Mouse (Mus musculus) adrenal gland, adult (tissue): ENCODE data around the gene Cotl1.
A peak's percentile ranks its signal among the peaks of the same experiment; 100 is the strongest.

ENCODE experiments used
- DNase-seq, 2 experiments: peaks; one replicate each; pipeline ENCODE4 v3.0.0; 2022 to 2023; ENCODE audit warnings: low spot score in 1 of 2; ENCODE audit not compliant: inconsistent age in 2 of 2

Gene Cotl1

DNA sequence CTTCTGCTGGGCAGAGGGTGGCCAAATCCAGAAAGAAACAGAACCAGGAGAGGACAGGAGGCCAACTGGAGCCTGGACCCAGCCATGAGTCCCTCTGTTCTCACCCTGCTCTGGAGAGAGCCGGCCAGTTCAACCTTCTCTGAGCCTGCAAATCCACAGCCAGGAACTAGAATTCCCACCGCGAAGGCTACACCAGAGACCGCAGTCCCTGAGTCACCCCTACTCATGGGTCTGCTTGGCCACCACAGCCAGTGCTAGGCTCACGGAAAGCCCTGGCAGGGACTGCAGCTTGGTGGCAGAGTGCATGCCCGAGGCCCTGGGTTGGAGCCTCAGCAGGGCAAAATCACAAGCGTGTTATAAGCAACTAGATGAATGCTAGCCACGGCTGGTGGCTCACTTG is 20.4 kb downstream of the Cotl1 start:
- DNase-seq = no peak

DNA sequence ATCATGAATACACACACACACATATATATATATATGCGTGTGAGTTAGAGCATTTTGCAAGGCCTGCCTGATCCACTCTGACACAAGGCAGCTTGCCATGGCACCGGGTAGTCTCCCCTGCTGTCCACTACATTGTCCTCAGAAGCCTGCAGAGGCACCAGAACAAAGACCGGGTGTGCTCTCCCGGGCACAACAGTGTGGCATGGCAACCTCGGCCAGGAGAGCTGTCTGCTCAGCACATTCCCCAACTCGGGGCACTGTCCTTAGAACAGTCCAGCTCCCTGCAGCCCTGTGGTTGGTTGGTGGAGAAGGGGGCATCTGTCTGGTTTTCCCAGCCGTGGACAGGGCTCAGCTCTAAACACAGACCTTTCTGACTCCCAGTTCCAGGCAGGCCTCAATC is 21.0 kb downstream of the Cotl1 start:
- DNase-seq = no peak

DNA sequence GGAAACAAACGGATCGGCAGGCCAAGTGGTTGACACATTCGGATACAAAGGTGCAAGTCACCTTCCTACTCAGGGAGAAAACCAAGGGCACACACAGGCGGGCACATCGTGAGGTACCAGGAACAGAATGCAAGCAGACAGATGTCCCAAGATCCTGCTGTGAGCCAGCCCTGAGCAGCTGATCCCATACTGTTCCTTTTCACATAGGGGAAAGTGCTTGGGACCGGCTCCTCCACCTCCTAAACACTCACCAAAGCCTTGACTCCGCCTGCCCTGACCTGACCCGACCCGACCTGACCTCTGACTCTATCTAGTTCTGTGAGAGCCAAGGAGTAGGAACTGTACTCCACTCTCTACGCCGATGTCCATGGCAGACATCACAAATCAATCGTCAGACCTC is 22.9 kb downstream of the Cotl1 start:
- DNase-seq = no peak

DNA sequence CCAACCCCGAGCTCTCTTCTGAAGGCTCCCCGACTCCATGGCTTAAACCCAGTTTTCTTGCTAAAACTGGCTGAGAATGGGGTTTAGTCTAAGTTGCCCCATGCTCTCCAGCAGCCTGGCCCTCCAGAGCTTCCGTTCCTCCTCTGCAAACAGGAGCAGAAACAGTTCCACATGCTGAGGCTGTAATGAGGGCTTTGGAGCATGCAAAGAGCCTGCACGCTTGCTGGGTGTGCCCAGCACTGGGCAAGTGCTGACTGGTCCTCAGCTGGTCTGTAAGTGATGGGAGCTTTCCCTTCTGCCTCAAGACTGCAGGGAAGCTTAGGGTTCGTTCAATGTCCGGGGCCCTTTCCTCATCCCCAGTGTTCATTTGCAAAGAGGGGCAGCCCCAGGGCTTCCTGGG is 24.1 kb downstream of the Cotl1 start:
- no peak for DNase-seq

DNA sequence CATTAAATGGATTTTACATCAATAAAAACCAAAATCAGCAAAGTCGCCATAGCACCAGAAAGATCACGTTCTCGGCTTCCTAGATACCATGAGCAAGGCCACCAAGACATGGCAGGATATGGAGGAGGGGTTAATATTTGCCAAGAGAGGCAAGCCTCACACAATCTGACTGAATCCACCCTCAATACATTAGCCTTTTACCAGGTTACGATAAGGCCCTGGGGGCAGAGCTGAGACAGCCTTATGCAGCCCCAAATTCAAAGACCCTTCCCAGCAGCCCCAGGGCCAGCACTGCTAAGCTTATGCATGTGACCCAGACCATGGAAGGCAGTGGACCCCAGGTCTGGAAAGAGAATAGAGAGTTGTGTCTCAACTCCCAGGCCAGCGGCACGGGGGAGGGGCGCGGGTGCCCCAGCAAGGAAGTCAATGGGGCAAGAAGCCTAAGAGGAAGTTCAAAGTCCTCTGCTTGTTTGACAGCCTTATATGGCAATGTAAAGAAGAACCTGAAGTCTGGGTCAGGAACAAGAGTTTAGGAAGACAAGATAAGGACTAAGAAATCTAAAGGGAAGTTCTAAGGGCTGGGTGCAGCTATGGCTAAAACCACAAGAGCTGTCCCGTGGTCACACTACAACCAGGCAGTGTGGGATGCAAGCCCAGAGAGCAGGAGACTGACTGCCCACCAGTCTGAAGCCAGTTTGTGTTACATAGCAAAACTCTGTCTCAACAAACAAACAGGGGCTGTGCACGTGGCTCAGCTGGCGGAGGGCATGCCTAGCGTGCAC is 27.5 kb downstream of the Cotl1 start:
- DNase-seq = no peak

DNA sequence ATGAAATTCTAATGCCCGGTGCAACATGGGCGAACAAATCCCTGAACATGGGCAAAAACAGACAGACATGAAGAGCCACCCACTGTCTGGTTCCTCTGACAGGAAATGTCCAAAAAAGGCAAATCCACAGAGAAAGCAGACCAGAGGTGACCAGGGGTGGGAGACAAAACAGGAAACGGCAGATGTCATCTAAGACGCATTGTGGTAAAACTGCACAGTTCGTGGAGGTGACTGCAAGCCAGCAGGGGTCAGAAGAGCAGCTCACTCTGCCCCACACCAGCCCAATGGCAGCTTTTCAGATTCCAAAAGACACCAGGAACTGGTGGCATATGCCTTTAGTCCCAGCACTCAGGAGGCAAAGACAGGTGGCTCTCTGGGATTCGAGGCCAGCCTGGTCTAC is 28.4 kb downstream of the Cotl1 start:
- no peak for DNase-seq

DNA sequence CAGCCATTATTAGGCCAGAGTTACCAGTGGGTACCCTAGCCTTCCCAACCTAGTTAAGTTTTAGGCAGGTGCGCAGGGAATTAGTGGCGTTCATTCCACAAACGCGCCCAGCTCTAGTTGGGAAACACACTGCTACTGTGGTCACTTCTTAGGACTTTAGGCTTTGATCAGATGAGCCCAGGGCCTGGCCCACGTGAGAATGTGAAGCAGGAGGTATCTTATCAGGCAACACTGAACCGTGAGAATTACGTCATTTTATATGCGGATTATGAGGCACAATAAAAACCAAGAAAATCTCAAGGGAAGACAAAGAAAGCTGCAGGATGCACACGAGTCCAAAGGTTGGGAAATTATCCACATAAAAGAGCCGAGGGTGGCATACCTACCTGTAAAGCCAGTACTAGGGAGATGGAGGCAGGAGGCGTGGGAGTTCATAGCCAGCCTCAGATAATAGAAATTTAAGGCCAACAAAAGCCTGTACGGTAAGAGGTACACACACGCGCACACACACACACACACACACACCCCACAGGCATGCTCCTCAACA is 29.3 kb downstream of the Cotl1 start:
- no peak for DNase-seq

DNA sequence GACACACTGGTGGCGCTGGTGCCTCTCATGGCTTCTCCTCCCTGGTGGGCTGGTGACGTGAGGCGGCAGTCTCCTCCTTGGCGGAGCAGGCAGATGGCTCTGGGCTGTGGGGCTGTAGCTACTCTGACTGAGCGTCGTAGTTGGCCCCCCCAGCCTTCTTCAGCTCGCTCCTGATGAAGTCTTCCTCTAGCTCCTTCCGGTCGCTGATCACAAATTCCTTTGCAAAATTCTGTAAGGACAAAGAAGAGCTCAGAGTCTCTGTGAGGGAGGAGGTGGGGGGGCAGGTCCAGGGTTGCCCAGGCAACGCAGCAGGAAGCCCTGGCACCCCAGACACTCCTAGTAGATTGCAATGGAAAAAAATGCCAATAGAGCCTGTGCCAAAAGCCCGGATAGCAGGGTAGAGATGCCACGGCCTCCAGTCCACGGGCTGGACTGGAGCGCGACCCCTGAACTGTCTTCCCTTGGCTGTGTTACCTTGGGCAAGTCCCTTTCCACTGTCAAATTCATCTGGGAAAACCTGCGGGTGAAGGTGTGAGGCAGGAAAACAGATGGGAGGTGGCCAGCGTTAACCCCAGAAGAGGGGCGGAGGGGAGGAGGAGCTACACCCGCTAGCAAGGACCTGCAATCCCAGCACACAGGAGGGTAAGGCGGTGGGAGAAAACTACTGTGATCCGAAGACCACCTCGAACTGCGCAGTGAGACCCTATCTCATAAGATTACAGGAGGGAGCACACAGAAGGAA is 30.0 kb downstream of the Cotl1 start:
- DNase-seq = no peak

DNA sequence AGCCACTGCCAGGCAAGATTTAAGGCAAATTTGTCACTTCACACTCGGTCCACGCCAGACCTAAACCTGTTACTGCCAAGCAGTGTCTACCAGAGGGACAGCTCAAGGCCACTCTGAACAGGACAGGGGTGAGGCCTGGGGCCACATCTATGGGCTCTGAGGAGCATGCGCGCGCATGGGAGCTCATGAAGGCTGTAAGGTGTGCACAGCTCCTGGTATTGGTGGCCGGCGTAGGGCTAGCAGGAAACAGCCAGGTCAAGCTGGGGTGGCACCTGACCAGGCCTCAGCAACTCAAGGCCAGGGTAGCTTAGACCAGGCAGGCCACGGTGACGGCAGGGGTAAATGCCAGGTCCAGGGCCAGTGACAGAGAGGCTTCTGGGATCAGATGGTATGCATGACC is 30.7 kb downstream of the Cotl1 start:
- DNase-seq = peak in 1 of 2 experiments; percentile 67

DNA sequence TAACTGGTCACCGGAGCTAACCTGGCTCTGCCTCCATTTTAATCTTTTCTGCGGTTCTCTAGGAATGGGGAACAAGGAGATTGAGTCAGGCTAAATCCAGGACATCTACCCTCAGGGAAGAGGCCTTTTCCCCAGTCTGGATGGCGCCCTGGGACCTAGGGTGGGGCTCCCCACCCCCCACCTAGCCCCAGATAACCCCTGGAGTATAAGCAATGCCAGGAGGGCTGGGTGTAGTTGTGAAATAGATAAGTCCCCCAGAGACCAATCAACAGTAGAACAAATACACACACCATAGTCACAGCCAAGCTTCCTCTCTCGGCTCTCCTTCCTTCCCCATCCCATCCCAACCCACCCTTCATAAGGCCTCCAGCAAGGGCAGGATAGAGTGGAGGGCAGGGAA is 32.7 kb downstream of the Cotl1 start:
- DNase-seq = no peak

DNA sequence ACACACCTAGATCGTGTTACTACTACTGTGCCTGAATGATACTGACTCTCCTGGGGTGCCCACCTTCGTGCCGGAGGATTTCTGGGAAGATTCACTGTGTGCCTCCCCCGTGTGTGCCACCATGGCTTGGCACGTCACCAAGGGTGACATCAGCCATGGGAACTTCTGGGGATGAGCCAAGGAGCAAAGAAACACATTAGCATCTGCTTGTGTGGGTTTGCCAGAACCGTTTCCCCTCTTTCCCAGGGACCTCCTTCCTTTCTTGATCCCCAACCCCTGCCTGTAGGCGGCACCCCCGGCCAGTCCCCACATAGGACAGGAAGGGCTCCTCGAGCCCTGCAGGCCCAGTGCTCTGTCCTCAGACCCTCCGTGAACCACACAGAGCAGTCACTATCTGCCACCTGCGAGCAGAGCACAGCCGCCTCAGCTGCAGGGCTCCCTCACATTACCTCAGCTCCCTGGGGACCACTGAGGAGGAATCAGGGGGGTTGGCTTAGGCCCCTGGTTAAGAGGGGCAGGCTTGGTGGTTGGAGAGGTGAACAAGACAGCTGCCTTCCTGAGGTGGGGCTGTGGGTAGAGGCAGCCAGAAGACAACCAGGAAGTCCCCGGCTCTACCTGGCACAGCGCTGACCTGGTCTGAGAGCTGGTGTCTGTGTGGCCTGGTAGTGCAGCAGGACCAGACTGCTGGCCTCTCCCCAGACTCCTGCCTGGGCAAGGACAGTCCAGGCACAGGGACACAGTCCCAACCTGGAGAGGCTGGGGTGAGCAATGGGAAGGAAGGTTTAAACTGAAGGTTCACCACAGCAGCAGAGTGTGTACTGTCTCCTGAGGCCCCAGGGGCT is 33.7 kb downstream of the Cotl1 start:
- DNase-seq = peak; percentile 83 to 87

DNA sequence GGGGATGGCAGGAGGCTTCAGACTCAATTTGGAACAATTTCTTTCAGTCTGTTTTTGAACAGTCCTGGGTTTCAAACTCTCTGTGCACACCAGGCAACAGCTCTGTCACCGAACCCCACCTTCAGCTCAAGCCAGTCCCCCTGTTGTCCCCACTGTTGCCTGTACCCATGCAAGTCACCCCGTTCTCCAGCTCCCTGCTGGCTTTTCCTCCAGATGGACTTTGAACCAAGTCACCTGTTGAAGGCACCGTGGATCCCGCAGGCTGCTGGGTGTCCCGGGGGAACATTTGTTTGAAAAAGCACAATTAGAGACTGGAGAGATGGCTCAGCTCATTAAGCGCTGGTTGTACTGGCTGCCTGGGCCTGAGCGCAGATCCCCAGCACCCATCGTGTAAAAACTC is 35.1 kb downstream of the Cotl1 start:
- no peak for DNase-seq

DNA sequence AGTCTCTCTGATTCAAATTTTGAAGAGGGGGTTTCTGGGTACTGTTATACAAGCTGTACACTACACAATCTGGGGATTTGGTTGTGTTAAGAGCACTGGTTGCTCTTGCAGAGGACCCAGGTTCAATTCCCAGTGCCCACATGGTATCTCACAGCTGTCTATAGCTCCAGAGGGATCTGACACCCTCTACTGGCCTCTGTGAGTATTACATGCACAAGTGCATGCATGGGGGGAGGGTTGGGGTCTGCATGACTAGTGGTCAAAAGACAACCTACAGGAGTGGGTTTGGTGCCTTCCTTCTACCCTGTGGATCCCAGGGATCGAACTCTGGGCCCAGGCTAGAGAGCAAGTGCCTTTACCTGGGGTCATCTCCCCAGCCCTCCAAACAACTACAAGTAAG is 37.8 kb downstream of the Cotl1 start:
- no peak for DNase-seq

DNA sequence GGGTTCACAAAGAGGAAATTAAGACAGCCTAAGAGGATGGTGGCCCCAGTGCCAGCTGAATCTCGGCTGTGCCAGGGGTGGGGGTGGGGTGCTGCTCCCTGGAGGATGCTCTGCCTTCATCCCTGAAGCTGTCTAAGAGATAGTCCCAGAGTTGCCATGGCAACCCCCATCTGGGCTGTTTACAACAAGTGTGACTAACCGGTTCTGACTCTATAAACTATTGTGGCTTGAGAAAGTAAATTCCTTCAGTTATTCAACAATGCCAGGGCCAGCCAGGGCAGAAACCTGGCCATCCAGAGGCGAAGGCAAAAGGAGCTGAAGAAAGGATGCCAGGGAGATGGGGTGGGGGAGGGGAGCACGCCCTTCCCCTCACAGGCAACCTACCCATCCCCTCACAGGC is 39.2 kb downstream of the Cotl1 start:
- no peak for DNase-seq

DNA sequence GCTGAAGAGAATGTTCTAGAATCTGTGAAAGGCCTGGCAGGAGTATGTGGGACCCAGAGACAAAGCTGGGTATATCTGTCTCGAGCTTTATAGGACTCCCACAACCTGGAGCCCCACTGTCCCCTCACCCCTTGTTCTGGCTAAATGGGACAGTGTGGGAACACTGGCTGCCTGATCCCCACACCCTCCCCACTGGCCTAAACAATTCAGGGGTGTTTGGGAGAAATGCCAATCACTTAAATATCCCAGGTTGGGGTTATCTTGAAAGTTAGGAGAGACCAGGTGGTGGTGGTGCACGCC is 41.4 kb downstream of the Cotl1 start:
- no peak for DNase-seq

DNA sequence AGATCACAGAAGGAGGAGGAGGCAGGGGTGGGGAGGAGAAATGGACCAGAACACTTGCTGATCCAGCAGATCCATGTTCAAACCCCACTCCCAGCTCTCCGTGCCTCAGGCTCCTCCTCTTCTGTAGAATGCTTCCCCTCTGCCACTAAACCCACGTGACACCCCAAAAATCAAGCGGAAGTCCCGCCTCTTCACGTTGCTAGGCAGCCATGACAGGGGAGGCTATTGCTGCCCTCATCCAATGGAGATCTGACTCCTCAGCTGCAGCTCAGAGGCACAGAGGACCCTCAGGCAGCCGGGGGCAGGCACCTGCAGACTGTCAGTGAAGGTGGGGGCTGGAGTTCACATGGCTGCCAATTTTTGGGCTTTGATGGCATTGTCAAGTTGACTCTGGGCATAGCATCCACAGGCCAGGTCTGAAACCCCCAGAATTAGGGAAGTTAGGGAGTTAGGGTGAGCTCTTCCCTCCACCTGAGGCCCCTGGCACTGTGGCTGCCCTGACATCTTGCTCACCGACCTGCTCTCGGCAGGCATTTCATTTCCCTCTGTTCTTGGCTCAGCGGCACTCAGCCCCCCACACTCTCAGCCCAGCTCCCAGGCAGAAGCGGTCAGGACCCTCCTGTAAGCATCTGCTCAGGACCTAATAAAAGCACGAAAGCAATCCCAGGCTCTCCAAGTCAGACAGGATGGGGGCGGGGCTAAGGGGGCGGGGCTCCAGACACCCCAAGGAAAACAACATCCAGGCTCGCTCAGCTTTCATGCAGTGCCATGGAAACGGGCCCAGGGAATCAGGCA is 42.0 kb downstream of the Cotl1 start:
- DNase-seq = peak in 1 of 2 experiments; percentile 67

DNA sequence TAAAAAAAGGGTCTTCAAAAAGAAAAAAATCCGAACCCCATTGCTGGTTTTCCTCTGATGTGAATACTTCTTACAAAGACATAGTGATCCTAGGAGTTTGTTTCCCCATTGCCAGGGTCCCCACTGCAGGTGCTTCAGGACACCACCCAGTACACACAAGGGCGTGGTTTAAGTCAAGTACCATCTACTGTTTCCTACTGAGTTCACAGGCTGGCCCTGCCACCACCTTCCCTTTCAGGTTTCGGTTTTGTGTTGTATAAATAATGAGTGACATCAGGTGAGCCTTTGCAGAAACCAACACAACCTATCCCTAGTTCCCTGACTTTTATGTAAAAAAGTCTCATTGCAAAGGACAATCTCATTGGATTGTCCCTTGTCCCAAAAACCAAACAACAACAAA is 44.7 kb downstream of the Cotl1 start:
- DNase-seq = no peak

DNA sequence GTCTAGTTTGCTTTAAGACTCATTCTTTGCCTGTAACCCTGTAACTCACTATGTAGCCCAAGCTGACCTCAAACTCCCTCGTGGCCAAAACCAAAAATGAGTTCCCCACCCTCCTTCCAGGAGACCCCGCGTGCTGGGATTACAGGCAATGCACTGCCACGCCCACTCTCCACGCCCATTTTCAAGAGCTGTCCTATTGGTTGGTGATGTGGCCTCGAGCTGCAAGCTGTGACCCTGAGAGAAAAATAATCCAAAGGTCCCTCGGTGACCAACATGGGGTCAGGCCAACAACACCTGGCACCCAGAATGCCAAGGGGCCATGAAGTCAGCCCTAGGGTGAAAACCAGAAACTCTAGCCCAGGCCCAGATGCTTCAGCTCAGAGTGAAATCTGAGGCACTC is 45.7 kb downstream of the Cotl1 start:
- no peak for DNase-seq

DNA sequence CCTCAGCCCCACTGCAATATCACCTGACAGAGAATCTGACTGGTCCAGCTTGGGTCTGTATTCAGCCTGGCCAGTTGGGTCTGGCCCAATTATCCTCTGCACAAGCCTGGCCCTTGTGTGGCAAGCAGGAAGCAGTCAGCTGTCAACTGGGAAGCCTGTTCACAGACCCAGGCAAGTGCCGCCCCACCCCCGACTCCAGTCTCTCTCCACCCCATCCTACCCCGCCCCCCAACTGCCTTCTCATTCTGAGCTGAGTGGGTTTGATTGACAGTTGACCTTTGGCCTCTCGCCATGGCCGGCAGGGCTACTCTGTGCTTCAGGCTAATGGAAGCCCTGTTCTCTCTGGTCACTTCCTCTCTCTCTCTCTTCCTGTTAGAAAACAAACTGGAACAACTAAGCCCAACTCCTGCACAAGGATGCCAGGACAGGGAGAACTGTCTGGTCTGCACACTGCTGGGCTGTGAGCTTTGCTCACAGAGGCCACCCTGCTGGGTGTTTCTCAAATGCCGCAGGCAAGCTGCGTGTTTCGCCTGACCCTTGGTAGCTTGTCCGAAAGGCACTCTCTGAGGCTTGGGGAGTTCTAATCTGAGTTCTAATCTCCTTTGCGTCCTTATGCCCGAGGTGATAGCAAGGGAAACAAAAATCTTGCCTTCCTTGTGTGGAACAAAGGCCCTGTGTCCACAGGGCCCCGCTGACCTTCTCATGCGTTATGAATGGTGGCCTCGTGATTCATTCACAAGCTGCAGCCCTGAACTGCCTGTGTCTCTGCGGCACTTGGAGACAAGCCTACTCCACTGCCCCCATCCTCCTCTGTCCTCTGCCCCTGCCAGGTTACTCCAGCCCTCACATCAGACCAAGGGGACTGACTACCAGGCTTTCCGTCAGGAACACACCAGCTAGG is 48.3 kb downstream of the Cotl1 start:
- peak; percentile 81 to 90 for DNase-seq

DNA sequence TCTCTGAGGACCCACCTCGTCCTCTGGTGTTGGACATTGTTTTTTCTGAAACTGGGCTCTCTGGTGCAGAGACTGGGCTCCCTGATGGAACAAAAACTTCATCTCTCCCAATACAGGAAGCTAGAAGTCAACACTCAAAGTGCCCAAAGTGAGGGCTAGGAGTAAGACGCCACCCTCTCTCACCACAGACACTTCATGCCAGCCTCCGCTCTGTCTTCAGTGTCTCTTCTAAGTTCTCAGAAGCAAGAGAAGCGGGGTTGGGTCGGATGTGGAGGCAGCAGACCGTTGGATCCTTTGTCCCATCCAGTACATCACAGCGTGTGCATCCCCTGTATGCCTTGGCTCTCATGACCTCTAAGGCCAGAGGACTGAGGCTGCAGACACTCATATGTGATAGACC is 50.8 kb downstream of the Cotl1 start:
- no peak for DNase-seq
